Mouse (Mus musculus) neural tube, embryonic 15.5 days (tissue): ENCODE data around the gene Gapdh. TPM values are rescaled to one million over a fixed set of nuclear protein-coding genes. Genes with fewer than 3 reads are reported as not detected.

Source experiments
- ATAC-seq: fragments of 200-750 bp; cut with Nextera tagmentation; 2 replicates; pipeline ENCODE4 v1.8.0; 2017; ENCODE audit warnings: mild to moderate bottlenecking, moderate TSS enrichment, moderate library complexity; ENCODE audit not compliant: low FRiP score
- H3K27ac ChIP-seq: fragments of 300-500 bp; sonication (generic); replicated peaks from 2 replicates; pipeline ENCODE4 v1.5.1; 2015; ENCODE audit warnings: mild to moderate bottlenecking, inconsistent platforms
- H3K27me3 ChIP-seq: fragments of 300-500 bp; sonication (generic); replicated peaks from 2 replicates; pipeline ENCODE4 v1.6.1; 2015; ENCODE audit warnings: inconsistent platforms
- H3K36me3 ChIP-seq: fragments of 300-500 bp; sonication (generic); 2 replicates; pipeline ENCODE4 v1.6.1; 2015; ENCODE audit warnings: inconsistent platforms
- H3K4me1 ChIP-seq: fragments of 300-500 bp; sonication (generic); 2 replicates; pipeline ENCODE4 v1.6.1; 2015; ENCODE audit warnings: inconsistent platforms
- H3K4me2 ChIP-seq: fragments of 300-500 bp; sonication (generic); 2 replicates; pipeline ENCODE4 v1.6.1; 2015; ENCODE audit warnings: inconsistent platforms, mild to moderate bottlenecking, moderate library complexity
- H3K4me3 ChIP-seq: fragments of 300-500 bp; sonication (generic); replicated peaks from 2 replicates; pipeline ENCODE4 v1.5.1; 2015; ENCODE audit warnings: mild to moderate bottlenecking, inconsistent platforms
- H3K9ac ChIP-seq: fragments of 300-500 bp; sonication (generic); replicated peaks from 2 replicates; pipeline ENCODE4 v1.6.1; 2015; ENCODE audit warnings: mild to moderate bottlenecking, inconsistent platforms
- H3K9me3 ChIP-seq: fragments of 300-500 bp; sonication (generic); replicated peaks from 2 replicates; pipeline ENCODE4 v1.6.1; 2016; ENCODE audit warnings: inconsistent platforms
- WGBS: fragments of 180-500 bp; shearing (Covaris S2); methylation state at CpG from one replicate; pipeline ENCODE4 v1.1.7; 2015; ENCODE audit warnings: mixed read lengths; 5-methylcytosine and 5-hydroxymethylcytosine counted together
- polyA plus RNA-seq: library from polyadenylated mRNA; unstranded; fragments of >200 nt; fragmentation: Nextera tagmentation; extraction: Ambion mirVana; gene quantifications from 2 replicates; pipeline ENCODE4 v1.2.1, GENCODE M21; 2015

Gapdh gene
- polyA plus RNA-seq, 1 experiment from 2014 or later = 1,563 TPM

DNA sequence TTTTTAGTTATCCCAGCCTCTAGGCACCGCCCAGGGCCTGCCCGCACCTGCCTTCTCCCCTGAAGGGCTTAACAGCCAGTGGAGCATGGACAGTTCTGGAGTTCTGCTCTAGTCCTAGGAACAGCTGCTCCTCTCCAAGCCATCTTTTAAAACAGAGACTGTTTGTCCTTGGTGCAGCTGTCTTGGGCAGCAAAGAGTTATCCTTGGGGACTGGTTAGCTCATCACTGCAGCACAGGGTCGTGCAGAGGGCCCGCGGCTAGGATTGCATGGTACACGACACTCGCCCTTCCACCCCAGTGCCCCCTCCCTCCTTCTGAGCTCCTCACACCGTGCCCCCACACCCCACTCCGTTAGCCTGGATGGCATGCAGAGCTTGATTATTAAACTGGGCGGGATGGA, 18.9 kb downstream of the Gapdh start:
- Histone ChIP-seq H3K27ac (0 out of 2 replicates have a peak overlapping the region, but pooled peaks have one; percentile 90), H3K27me3 (no peaks in the 10 kb centered on the region), H3K36me3 (peaks cover 33% of the 10 kb centered on the region), H3K9me3 (no peaks in the 10 kb centered on the region), H3K9ac (peak overlapping the region; percentile 71), H3K4me1 (peaks cover 55% of the 10 kb centered on the region), H3K4me3 (peak overlapping the region; percentile 80), H3K4me2 (peak overlapping the region; percentile 92)
- WGBS = 37% methylated on average over 10 of the region's 10 CpGs
- no peak for ATAC-seq

DNA sequence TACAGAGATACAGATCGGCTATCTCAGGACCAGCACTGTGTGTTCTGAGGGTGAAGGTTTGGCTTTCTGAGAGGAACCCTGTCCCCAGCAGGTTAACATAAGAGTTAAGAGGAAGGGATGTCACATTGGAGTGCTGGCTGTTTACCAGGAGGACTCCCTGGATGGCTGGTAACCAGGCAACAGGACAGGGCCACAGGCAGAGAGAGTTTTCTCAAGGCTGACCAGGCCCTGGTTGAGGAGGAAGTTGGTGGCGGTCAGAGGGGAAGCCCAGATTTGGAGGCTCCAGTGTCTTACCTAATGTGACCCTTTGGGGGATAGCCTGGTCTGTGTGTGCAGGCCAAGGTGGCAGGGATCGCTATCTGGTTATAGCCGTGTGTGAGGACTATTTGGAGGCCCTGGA, 19.5 kb downstream of the Gapdh start:
- Histone ChIP-seq H3K27ac (peak overlapping the region; percentile 90; the same call in 1 of the 2 replicates), H3K4me1 (peaks cover 55% of the 10 kb centered on the region), H3K9me3 (no peaks in the 10 kb centered on the region), H3K4me2 (peak overlapping the region; percentile 92), H3K27me3 (no peaks in the 10 kb centered on the region), H3K4me3 (peak overlapping the region; percentile 80), H3K36me3 (peaks cover 33% of the 10 kb centered on the region), H3K9ac (peak overlapping the region; percentile 71)
- 79% methylated on average over 4 of the region's 4 CpGs for WGBS
- no peak for ATAC-seq

DNA sequence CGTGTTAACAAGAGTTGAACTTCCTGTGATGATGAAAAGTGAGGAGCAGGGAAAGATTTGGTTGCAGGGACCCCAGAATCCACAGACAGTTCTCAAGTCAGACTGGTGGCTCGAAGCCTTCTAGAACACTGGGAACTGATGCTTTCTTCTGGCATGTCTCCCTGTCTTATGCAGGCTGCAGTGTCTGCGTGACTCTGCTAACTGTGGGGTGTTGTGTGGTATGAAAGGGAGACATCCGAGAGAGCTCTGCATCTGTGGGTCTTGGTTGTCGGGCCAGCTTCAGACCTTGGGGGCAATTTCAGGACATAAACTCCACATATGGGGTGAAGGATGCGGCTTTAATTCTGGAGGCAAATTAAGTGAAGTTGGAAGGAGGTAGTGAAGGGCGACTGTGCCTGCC, 20.1 kb downstream of the Gapdh start:
- ATAC-seq = no peak
- Histone ChIP-seq H3K4me2 (peak overlapping the region; percentile 92), H3K9ac (peak overlapping the region; percentile 71), H3K27ac (peak overlapping the region; percentile 90), H3K27me3 (no peaks in the 10 kb centered on the region), H3K9me3 (no peaks in the 10 kb centered on the region), H3K4me3 (peak overlapping the region; percentile 80), H3K4me1 (peaks cover 55% of the 10 kb centered on the region), H3K36me3 (peaks cover 35% of the 10 kb centered on the region)
- WGBS = 50% methylated on average over 7 of the region's 7 CpGs

DNA sequence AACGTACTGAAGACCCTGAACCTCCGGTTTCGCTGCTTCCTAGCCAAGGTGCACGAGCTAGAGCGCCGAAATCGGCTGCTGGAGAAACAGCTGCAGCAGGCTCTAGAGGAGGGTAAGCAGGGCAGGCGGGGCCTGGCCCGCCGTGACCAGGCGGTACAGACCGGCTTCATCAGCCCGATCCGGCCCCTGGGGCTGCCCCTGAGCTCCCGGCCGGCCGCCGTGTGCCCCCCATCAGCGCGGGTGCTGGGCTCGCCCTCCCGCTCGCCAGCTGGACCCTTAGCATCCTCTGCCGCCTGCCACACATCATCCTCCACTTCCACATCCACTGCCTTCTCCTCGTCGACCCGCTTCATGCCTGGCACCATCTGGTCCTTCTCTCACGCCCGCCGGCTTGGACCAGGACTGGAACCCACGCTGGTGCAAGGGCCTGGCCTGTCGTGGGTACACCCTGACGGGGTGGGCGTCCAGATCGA, 20.8 kb downstream of the Gapdh start:
- H3K27me3 ChIP-seq = no peaks in the 10 kb centered on the region
- H3K36me3 ChIP-seq = peaks cover 38% of the 10 kb centered on the region
- peak overlapping the region; percentile 71 for H3K9ac ChIP-seq
- no peaks in the 10 kb centered on the region for H3K9me3 ChIP-seq
- H3K27ac ChIP-seq = peak overlapping the region; percentile 90
- under 1% methylated on average over 34 of the region's 35 CpGs for WGBS
- H3K4me2 ChIP-seq = peak overlapping the region; percentile 92
- H3K4me3 ChIP-seq = peak overlapping the region; percentile 80
- H3K4me1 ChIP-seq = peaks cover 55% of the 10 kb centered on the region
- ATAC-seq = peak; percentile 58

DNA sequence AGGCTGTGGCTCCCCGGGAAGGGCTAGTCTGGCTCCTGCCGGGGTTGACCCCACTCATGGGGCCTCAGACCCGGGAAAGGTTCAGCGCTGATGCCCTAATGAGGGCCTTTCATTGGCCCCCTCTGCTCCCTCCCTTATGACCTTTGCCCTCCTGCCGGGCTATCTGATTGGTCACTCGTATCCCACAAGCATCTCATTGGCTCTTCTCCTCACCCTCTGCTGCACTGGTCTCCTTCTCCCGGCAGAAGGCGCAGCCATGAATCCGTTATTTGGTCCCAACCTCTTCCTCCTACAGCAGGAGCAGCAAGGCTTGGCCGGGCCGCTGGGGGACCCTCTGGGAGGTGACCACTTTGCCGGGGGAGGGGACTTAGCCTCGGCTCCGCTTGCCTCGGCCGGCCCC, 21.3 kb downstream of the Gapdh start, which contains the start of gene Iffo1:
Iffo1 (plus strand) TSS at position 241 of the 400 bp plus-strand sequence.
- H3K9ac ChIP-seq = peak within 1 kb of the TSS; percentile 71

DNA sequence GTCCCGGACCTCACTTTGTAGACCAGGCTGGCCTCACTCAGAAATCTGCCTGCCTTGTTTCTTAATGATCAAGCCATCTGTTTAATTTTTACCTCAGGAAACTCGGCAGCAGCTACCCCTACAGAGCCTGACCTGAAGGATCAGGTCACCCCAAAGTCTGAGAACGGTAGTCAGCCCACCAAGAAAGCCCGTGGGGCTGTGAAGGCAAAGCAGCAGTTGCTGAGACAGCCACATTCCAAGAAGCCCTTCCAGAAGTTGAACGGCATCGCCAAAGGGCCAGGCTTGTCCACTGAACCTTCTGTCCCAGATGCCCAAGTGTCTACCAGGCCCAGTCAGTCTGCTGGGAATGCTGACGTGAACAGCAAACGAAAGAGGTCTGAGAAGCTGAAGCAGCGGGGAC, 22.4 kb downstream of the Gapdh start:
- Histone ChIP-seq H3K4me1 (peaks cover 45% of the 10 kb centered on the region), H3K27me3 (no peaks in the 10 kb centered on the region), H3K27ac (no peak overlapping the region), H3K9ac (no peak overlapping the region), H3K9me3 (no peaks in the 10 kb centered on the region), H3K36me3 (peaks cover 50% of the 10 kb centered on the region), H3K4me3 (no peak overlapping the region), H3K4me2 (no peak overlapping the region)
- ATAC-seq = no peak
- 86% methylated on average over 9 of the region's 9 CpGs for WGBS

More for the DNA sequence above, 21.3 kb downstream of the Gapdh start, which contains the start of gene Iffo1:
- peak; percentile 94 for ATAC-seq
- peak within 1 kb of the TSS; percentile 92 for H3K4me2 ChIP-seq
- peaks cover 55% of the 10 kb centered on the region for H3K4me1 ChIP-seq
- peak within 1 kb of the TSS; percentile 80 for H3K4me3 ChIP-seq
- H3K27me3 ChIP-seq = no peaks in the 10 kb centered on the region
- 1% methylated on average over 16 of the region's 16 CpGs for WGBS
- H3K9me3 ChIP-seq = no peaks in the 10 kb centered on the region
- peaks cover 42% of the 10 kb centered on the region for H3K36me3 ChIP-seq
- H3K27ac ChIP-seq = peak within 1 kb of the TSS; percentile 90

DNA sequence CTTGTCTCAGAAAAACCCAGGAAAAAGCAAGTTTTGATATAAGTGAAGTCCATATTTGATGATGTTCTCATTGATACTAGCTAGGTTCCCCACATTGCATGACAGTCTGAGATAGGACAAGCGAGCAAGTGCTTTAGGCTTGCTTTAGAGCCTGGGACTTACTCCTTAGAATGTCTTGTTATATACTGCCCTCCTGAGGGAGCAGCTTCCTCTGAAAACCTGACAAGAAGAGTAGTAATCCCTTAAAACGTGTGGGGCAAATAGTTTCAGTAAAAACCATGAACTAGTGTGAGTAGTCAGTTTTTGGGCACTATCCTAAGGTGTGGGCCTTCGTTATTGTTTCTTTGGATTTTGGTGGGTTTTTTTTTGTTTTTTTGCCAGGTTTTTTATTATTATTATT, 23.1 kb downstream of the Gapdh start:
- H3K27ac ChIP-seq = no peak overlapping the region
- H3K4me2 ChIP-seq = no peak overlapping the region
- no peak overlapping the region for H3K9ac ChIP-seq
- peaks cover 38% of the 10 kb centered on the region for H3K4me1 ChIP-seq
- H3K27me3 ChIP-seq = no peaks in the 10 kb centered on the region
- no peak overlapping the region for H3K4me3 ChIP-seq
- H3K36me3 ChIP-seq = peaks cover 58% of the 10 kb centered on the region
- whole genome bisulfite sequencing = 84% methylated on average over 3 of the region's 3 CpGs
- H3K9me3 ChIP-seq = no peaks in the 10 kb centered on the region
- ATAC-seq = no peak

DNA sequence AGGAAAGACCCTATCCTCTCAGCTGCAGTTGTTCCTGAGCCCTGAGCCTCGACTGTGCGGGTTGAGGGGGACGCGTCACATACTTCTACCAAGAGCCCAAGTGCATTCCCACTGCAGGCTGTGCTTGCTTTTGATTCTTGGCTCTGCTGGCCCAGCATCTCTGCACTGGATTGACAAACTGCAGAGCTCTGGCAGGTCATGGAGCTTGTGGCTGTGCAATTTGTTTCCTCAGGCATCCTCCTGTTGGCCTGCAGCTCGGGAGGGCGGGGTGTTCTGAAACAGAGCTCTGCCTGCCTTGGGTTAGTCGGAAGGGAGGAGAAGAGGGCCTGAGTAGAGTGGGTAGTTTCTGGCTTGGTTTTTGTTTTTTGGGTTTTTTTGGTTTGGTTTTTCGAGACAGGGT, 23.8 kb downstream of the Gapdh start:
- Histone ChIP-seq H3K27me3 (no peaks in the 10 kb centered on the region), H3K9ac (no peak overlapping the region), H3K4me3 (no peak overlapping the region), H3K27ac (no peak overlapping the region), H3K9me3 (no peaks in the 10 kb centered on the region), H3K36me3 (peaks cover 63% of the 10 kb centered on the region), H3K4me1 (peaks cover 31% of the 10 kb centered on the region), H3K4me2 (no peak overlapping the region)
- no peak for ATAC-seq
- WGBS = 92% methylated on average over 8 of the region's 8 CpGs

DNA sequence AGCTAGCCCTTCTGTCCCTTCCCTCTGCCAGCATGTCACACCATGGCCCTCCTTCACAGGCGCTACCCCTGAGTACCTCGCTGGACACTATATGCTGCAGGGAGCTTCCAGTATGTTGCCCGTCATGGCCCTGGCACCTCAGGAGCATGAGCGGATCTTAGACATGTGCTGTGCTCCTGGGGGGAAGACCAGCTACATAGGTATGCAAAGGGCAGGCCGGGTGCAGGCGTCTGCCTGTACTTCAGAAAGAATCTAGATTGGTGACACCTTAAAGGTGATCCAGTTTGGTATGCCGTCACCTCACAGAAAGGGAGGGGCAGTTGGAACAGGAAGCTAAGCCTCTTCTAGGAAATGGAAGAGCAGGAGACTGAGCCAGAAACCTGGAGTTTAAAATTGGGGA, 26.5 kb downstream of the Gapdh start:
- peaks cover 9% of the 10 kb centered on the region for H3K4me1 ChIP-seq
- no peak overlapping the region for H3K9ac ChIP-seq
- no peak overlapping the region for H3K4me2 ChIP-seq
- peaks cover 87% of the 10 kb centered on the region for H3K36me3 ChIP-seq
- ATAC-seq = no peak
- 92% methylated on average over 7 of the region's 7 CpGs for WGBS
- H3K4me3 ChIP-seq = no peak overlapping the region
- H3K27ac ChIP-seq = no peak overlapping the region
- no peaks in the 10 kb centered on the region for H3K9me3 ChIP-seq
- no peaks in the 10 kb centered on the region for H3K27me3 ChIP-seq

DNA sequence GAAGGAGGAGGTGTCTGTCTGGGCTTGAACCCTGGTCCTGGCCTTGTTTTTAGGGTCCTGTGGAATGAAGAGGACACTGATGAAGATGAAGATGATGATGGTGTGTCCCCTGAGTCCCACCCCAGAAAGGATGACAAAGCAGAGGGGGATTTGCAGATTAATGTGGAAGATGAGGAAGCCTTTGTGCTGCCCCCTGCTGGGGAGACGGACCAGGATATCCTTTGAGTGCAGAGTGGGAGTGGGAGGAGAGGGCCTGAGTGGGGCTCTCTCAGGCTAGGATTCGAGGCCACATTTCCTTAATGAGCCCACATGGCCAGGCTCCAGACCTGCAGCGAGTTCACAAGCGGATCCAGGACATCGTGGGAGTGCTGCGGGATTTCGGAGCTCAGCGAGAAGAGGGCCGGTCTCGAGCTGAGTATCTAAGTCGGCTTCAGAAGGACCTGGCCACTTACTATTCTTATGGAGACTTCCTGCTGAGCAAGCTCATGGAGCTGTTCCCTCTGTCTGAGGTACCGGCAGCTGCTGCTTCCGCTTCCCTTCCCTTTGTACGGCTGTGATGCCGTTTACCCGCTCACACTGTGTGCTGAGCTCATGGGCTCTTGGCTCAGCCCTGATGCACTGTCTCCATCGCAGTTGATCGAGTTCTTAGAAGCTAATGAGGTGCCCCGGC, 29.1 kb downstream of the Gapdh start:
- no peaks in the 10 kb centered on the region for H3K9me3 ChIP-seq
- no peak overlapping the region for H3K9ac ChIP-seq
- no peak for ATAC-seq
- 87% methylated on average over 19 of the region's 19 CpGs for WGBS
- H3K4me3 ChIP-seq = no peak overlapping the region
- no peak overlapping the region for H3K4me2 ChIP-seq
- H3K36me3 ChIP-seq = peaks cover 83% of the 10 kb centered on the region
- H3K27ac ChIP-seq = no peak overlapping the region
- peaks cover 15% of the 10 kb centered on the region for H3K4me1 ChIP-seq
- no peaks in the 10 kb centered on the region for H3K27me3 ChIP-seq

DNA sequence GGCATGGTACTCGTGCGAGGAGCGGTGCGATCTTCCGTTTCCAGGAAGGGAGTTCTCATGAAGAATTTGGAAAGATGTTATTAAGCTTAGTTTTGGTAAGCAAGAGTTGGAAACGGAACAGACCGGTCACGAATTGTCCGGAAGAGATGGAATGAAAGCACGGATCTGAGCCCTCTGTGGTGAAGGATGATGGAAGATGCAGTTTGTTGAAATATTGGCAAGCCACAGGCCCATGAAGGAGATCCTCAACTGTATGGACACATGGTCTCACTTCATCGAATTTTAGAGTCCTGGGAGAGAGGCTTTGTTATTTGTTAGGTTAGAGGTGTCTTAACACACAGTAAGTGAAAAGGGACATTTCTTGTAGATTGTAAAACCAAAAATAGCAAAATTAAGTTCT, 33.8 kb downstream of the Gapdh start:
- peaks cover 22% of the 10 kb centered on the region for H3K4me1 ChIP-seq
- peak overlapping the region; percentile 91 for H3K4me3 ChIP-seq
- no peak for ATAC-seq
- H3K27me3 ChIP-seq = no peaks in the 10 kb centered on the region
- H3K27ac ChIP-seq = no peak overlapping the region
- 6% methylated on average over 11 of the region's 11 CpGs for WGBS
- no peaks in the 10 kb centered on the region for H3K9me3 ChIP-seq
- H3K9ac ChIP-seq = peak overlapping the region; percentile 84
- peaks cover 69% of the 10 kb centered on the region for H3K36me3 ChIP-seq
- H3K4me2 ChIP-seq = peak overlapping the region; percentile 91
